Mouse (Mus musculus) left cerebral cortex, adult 2 months (tissue): Measurements from ENCODE around the gene Slc22a14. TPM values are rescaled to one million over a fixed set of nuclear protein-coding genes. Genes with fewer than 3 reads are reported as not detected.
"Not testable (repeated sequence)": the region's sequence is repeated elsewhere in the genome, so short reads cannot be mapped to it uniquely, and the experiment has no call there.

ENCODE experiments used
- DNase-seq, 2 experiments: peaks; one replicate each; pipeline ENCODE4 v3.0.0; 2021 to 2022; ENCODE audit warnings: low spot score in 2 of 2, mixed read lengths in 1 of 2; ENCODE audit errors: extremely low spot score in 1 of 2
- H3K27ac ChIP-seq: fragments of 200-600 bp; 2 replicates; pipeline ENCODE4 v1.8.1; 2022
- H3K4me3 ChIP-seq: fragments of 200-600 bp; 2 replicates; pipeline ENCODE4 v1.8.1; 2022
- CTCF ChIP-seq: fragments of 200-600 bp; IDR thresholded peaks from 2 replicates; pipeline ENCODE4 v1.8.1; 2022; ENCODE audit warnings: antibody characterized with exemption, mild to moderate bottlenecking, moderate library complexity
- intact Hi-C: fragments of 180-260 bp; cut with DNase I; formaldehyde crosslinking; loops from one replicate; pipeline ENCODE4 v1.15.1; 2025
- total RNA-seq, 2 experiments: library from RNA; stranded (reverse); gene quantifications; 2 replicates each; pipeline ENCODE4 v1.2.3; 2021

Gene Slc22a14
- total RNA-seq, 2 experiments from 2014 or later, result not detected

DNA sequence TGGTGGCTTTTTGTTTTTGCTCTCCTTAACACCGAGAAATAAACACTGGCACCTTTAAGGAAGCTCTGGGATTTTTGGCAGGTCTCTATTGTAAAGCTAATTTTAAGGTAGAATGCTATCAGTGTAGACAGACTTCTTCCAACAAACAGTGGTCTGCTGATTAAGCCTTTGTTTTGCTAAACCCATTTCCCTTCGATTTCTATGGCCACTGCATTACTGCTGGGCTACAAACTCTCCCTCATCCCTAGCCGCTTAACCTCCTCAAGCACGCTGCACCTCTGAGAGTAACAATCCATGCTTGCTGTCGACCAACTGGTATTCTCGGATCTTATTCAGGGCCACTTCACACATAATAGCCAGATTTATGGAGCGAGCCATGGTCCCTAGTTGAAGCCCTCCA is 44.4 kb downstream of the Slc22a14 start:
- intact Hi-C loops, result loop anchor here (10.0 kb wide), 3 partner anchors 216 to 574 kb away; partner anchors contain the start of genes Ctdspl, Dlec1 and Wdr48
- no peak for TF ChIP-seq CTCF
- DNase-seq, result no peak
- no peak overlapping the region for H3K27ac ChIP-seq
- H3K4me3 ChIP-seq, result peak overlapping the region; percentile 90

DNA sequence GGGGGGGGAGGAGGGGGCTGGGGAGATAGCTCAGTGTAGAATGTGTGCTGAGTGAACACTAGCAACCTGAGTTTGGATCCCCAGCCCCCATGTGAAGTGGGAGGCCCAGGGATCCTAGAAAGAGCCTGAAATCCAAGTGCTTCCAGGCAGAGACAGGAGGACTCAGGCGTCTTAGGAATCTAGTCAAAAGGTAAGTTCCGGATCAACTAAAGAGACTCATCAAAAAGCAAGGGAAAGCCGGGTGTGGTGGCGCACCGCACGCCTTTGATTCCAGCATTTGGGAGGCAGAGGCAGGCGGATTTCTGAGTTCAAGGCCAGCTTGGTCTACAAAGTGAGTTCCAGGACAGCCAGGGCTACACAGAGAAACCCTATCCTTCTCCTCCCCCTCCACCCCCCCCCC is 44.9 kb downstream of the Slc22a14 start:
- no peak for DNase-seq
- H3K27ac ChIP-seq, result no peak overlapping the region
- H3K4me3 ChIP-seq, result no peak overlapping the region
- intact Hi-C loops, result loop anchor here (10.0 kb wide), 3 partner anchors 216 to 574 kb away; partner anchors contain the start of genes Ctdspl, Dlec1 and Wdr48
- no peak for TF ChIP-seq CTCF

GRCm38 (mm10) chr9:119318891-119319290 is 46.5 kb downstream of the Slc22a14 start:
- no peak for DNase-seq
- TF ChIP-seq CTCF, result no peak
- intact Hi-C loops, result no loop called here
- Histone ChIP-seq H3K27ac (no peak overlapping the region), H3K4me3 (no peak overlapping the region)

DNA sequence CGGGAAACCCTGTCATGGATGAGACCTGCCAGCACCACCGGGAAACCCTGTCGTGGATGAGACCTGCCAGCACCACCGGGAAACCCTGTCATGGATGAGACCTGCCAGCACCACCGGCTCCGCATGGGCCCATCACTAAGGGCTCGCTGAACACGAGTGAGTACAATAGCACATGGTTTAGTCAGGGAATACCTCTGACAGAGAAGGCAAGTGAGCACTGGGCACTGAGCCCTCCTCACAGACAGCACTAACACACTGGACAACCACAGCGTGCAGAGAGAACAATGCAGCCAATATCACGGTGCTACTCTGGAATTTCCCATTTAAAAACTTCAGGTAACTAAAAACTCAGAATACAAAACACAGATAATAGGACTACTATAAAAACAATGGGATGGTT is 52.3 kb downstream of the Slc22a14 start:
- DNase-seq, result no peak
- intact Hi-C loops, result no loop called here
- Histone ChIP-seq H3K4me3 (no peak overlapping the region), H3K27ac (no peak overlapping the region)
- no peak for TF ChIP-seq CTCF

GRCm38 (mm10) chr9:119309067-119309466 is 56.3 kb downstream of the Slc22a14 start:
- no peak for TF ChIP-seq CTCF
- Histone ChIP-seq H3K27ac (no peak overlapping the region), H3K4me3 (no peak overlapping the region)
- DNase-seq, result no peak
- intact Hi-C loops, result no loop called here

- DNase-seq, result no peak
- Histone ChIP-seq H3K27ac (no peak overlapping the region), H3K4me3 (no peak overlapping the region)
- intact Hi-C loops, result no loop called here
- TF ChIP-seq CTCF, result no peak
Observed at GRCm38 (mm10) chr9:119305863-119306262, 59.5 kb downstream of the Slc22a14 start.

DNA sequence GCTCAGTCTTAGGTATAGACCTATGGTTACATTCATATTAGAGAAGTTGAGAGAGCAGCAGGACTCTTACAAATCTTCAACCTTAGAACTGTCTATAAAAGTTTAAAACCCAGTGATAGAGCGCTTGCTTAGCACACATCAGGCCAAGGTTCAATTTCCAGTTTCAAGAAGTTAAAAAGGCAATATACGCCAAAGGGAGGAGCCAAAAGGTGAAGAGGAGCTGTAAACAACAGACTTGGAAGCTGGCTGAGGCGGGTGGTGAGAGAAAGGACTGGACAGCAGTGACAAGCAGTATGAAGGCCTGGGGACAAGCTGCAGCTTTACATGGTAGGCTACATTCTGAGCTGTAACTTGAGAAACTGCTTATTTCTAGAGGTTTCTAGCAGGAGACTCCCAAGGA is 66.8 kb downstream of the Slc22a14 start:
- intact Hi-C loops, result no loop called here

GRCm38 (mm10) chr9:119297696-119298095 is 67.7 kb downstream of the Slc22a14 start:
- intact Hi-C loops, result no loop called here
- H3K27ac ChIP-seq, result no peak overlapping the region
- no peak for TF ChIP-seq CTCF
- DNase-seq, result no peak
- no peak overlapping the region for H3K4me3 ChIP-seq

More for the DNA sequence above, 66.8 kb downstream of the Slc22a14 start:
- Histone ChIP-seq H3K4me3 (no peak overlapping the region), H3K27ac (no peak overlapping the region)
- TF ChIP-seq CTCF, result no peak
- DNase-seq, result no peak

DNA sequence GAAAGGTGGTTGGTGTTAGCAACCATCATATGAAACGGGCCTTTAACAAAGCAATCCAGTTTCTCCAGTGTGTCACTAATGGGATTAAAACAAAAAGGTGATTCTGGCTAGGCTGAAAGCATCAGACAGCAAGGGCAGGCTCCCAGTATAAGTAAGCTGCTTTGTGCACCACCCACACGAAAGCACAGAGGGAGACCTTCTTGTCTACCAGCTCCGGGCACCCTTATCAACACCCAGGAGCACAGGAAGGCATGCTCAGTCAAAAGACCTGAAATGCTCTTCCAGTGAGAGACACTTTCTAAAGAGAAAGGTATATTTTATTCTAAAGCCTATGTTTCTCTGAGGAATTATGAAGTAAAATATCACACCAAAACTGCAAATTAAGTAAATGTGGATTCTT is 74.6 kb downstream of the Slc22a14 start:
- intact Hi-C loops, result no loop called here
- Histone ChIP-seq H3K4me3 (no peak overlapping the region), H3K27ac (no peak overlapping the region)
- TF ChIP-seq CTCF, result no peak
- no peak for DNase-seq

DNA sequence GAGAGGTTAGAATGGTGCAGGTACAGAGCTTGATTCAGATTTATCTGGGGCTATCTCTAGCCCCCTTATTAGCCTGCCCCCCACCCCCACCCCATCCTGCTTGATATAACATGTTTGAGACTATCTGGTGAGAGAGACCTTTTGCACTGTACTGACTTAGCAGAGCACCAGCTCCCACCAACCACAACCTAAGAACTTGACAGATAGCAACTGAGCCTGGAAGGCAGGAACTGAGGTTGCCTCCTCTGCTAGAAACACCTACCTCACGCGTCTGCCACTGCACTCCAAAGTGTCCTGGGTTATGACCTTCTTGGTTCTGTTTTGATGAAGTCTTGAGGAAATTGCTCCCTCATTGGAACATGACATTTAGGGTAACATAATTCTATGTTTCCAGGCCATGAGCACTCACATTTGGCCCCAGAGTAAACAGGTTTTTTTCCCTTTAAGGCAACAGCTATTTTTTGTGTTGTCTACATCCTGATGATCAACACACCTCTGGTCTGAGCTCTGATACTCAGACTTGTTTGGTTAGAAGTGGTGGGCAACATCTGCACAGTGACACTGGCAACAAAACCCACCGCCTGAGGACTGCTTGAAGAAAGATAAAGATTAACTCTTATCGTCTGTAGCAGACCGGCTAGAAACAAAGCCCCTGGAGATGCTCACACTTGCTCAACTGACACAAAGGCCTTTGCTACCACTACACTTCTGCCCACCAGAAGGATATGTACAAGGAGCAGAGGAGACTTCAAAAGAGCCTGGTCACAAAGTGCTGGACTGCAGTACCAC is 84.3 kb downstream of the Slc22a14 start:
- Histone ChIP-seq H3K4me3 (no peak overlapping the region), H3K27ac (no peak overlapping the region)
- no peak for TF ChIP-seq CTCF
- DNase-seq, result no peak
- intact Hi-C loops, result no loop called here

- TF ChIP-seq CTCF, result no peak
- Histone ChIP-seq H3K4me3 (no peak overlapping the region), H3K27ac (no peak overlapping the region)
- DNase-seq, result no peak
- intact Hi-C loops, result loop anchor here (10.0 kb wide), 1 partner anchor 157 kb away; no protein-coding TSS in a partner anchor
Observed at GRCm38 (mm10) chr9:119278031-119278430, 87.3 kb downstream of the Slc22a14 start.

- intact Hi-C loops, result loop anchor here (10.0 kb wide), 1 partner anchor 158 kb away; no protein-coding TSS in a partner anchor
- TF ChIP-seq CTCF, result no peak
Observed at GRCm38 (mm10) chr9:119276321-119276720, 89.0 kb downstream of the Slc22a14 start.

DNA sequence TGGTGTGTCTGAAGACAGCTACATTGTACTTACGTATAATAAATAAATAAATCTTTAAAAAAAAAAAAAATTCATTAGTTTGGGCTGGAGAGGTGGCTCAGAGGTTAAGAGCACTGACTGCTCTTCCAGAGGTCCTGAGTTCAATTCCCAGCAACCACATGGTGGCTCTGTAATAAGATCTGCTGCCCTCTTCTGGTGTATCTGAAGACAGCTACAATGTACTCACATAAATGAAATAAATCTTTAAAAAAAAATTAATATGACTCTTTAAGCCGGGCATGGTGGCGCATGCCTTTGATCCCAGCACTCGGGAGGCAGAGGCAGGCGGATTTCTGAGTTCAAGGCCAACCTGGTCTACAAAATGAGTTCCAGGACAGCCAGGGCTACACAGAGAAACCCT is 90.5 kb downstream of the Slc22a14 start:
- not testable (repeated sequence) for DNase-seq
- intact Hi-C loops, result loop anchor here (10.0 kb wide), 1 partner anchor 160 kb away; no protein-coding TSS in a partner anchor

More at GRCm38 (mm10) chr9:119276321-119276720, 89.0 kb downstream of the Slc22a14 start:
- peak in 1 of 2 experiments; percentile 29 for DNase-seq
- Histone ChIP-seq H3K27ac (no peak overlapping the region), H3K4me3 (no peak overlapping the region)

More for the DNA sequence above, 90.5 kb downstream of the Slc22a14 start:
- peak; percentile 47 for TF ChIP-seq CTCF
- H3K27ac ChIP-seq, H3K4me3 ChIP-seq: not testable (repeated sequence)
